Mouse (Mus musculus) ES-Bruce4 (cell line): Measurements from ENCODE around the gene Ubl3.

Source experiments
- CTCF ChIP-seq: IDR thresholded peaks from one replicate; pipeline ENCODE4 v1.8.1; 2011; ENCODE audit warnings: low read depth, low read length
- POLR2A ChIP-seq: IDR thresholded peaks from one replicate; pipeline ENCODE4 v1.8.1; 2011; ENCODE audit warnings: low read length; ENCODE audit not compliant: insufficient read depth

DNA sequence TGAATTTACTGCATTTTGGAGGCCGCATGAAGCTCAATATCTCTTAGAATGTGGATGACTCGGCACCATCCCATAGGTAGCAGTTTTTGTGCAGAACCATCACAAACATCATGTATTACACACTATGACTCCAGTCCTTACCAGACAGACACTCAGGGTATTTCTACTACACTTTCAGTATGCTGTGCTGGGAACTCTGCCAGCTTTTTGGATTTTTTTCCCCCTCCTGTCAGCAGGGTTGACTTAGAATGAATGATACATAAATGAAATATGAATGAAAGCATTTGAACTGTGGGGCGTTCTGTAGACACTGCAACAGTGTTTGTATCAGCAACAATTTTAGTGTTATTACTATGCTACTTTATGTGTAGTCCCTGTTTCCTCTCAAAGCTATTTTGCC, 17.9 kb downstream of the Ubl3 start:
- no peak for TF ChIP-seq CTCF
- TF ChIP-seq POLR2A = no peak
